Mouse (Mus musculus): ENCODE measurements around the gene Npas2.

DNA sequence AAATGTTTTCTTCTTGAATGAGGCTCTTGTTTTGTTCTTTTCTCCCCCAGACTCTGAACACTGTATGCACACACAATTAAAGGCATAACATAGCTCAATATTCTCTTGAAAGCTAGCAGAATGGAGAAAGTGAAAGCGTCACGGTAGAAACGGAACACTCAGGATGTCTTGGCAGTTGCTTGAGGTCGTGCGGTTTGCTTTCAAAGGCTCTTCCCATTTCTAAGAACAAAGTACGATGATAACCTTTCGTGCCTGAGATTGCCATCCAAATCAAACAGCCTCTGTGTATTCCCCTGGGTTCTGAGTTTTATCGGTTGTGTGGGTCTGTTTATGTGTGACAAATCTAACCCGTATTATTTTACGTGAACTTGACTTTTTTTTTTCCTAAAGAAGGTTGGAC, 11.5 kb downstream of the Npas2 start:
- TF ChIP-seq CTCF (IDR thresholded peaks at IDR 0.05; ENCODE audit: insufficient read depth, low read length) (no peak), POLR2A (IDR thresholded peaks at IDR 0.05; ENCODE audit: borderline replicate concordance, extremely low read depth, low read depth, low read length) (no peak)

Measured in lung, adult 2 months (tissue).